Mouse (Mus musculus): ENCODE measurements around the gene H2-Eb1. TPM values are rescaled to one million over a fixed set of nuclear protein-coding genes. Genes with fewer than 3 reads are reported as not detected.
A peak's percentile ranks its signal among the peaks of the same experiment; 100 is the strongest.

Gene H2-Eb1
- 1.7 and 2.0 TPM in 2 replicates for polyA plus RNA-seq (2016; fragmentation: Nextera tagmentation; extraction: Ambion mirVana)

DNA sequence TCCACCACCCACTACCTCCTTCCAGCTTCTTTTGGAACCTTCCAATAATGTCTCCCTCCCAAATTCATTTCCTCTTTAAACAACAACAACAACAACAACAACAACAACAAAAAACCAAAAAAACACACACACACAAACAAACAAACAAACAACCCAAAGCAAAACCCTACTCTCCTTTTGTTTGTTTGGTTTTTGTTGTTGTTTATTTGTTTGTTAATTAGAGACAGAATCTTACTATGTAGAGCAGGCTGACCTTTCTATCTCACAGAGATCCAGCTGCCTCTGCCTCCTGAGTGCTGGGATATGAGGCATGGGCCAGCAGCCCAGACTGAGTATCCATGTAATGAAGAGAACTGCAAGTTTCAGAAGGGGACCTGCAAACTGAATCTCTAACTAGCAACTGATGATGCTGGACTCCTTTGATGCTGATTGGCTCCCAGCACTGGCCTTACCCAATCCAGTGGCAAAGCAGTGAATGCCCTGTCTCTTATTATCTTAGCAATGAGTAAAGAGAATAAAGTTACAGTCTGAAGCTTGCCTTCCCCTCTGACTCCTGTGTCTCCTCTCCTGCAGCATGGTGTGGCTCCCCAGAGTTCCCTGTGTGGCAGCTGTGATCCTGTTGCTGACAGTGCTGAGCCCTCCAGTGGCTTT lies at the start of gene H2-Eb1:
TSS of gene H2-Eb1 (plus strand) at position 488 of the 651 bp plus-strand sequence.
- no peak within 1 kb of the TSS for H3K4me2 ChIP-seq (replicated peaks)
- no peaks in the 10 kb centered on the region for H3K36me3 ChIP-seq
- H3K4me1 ChIP-seq: peaks cover 6% of the 10 kb centered on the region; the same call in 1 of the 2 replicates
- peaks cover 10% of the 10 kb centered on the region for H3K27me3 ChIP-seq
- H3K27ac ChIP-seq (replicated peaks): no peak within 1 kb of the TSS
- no peak within 1 kb of the TSS for H3K9ac ChIP-seq (replicated peaks)
- H3K4me3 ChIP-seq: no peak within 1 kb of the TSS
- peak; percentile 38; the same call in 1 of the 2 replicates for ATAC-seq (ENCODE audit: low FRiP score, low read depth)
- no peaks in the 10 kb centered on the region for H3K9me3 ChIP-seq

DNA sequence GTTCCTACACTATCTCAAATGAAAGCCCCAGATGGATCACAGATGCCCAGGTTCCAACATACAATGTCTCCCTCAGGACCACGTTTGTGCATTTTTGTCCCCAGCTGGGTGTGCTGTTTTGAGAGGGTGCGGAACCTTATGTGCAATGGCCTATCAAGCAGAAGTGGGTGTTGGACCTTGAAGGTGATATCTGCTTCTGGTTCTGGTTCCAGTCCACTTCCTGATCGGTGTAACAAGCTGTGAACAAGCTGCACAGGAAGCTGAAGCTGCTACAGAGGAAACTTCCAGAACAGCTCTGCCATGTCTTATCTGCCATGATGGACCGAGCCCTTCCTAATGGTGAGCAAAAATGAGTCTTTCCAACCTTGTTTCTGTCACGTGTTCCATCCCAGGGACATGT lies 49.2 kb upstream of the H2-Eb1 start:
- Histone ChIP-seq H3K4me2 (replicated peaks) (no peak overlapping the region), H3K9ac (replicated peaks) (no peak overlapping the region), H3K27me3 (peaks cover 6% of the 10 kb centered on the region; the same call in 1 of the 2 replicates), H3K27ac (replicated peaks) (no peak overlapping the region), H3K36me3 (no peaks in the 10 kb centered on the region), H3K4me3 (no peak overlapping the region), H3K9me3 (no peaks in the 10 kb centered on the region), H3K4me1 (no peaks in the 10 kb centered on the region)
- no peak for ATAC-seq (ENCODE audit: low FRiP score, low read depth)
- WGBS: 83% methylated on average over 5 of the region's 5 CpGs

DNA sequence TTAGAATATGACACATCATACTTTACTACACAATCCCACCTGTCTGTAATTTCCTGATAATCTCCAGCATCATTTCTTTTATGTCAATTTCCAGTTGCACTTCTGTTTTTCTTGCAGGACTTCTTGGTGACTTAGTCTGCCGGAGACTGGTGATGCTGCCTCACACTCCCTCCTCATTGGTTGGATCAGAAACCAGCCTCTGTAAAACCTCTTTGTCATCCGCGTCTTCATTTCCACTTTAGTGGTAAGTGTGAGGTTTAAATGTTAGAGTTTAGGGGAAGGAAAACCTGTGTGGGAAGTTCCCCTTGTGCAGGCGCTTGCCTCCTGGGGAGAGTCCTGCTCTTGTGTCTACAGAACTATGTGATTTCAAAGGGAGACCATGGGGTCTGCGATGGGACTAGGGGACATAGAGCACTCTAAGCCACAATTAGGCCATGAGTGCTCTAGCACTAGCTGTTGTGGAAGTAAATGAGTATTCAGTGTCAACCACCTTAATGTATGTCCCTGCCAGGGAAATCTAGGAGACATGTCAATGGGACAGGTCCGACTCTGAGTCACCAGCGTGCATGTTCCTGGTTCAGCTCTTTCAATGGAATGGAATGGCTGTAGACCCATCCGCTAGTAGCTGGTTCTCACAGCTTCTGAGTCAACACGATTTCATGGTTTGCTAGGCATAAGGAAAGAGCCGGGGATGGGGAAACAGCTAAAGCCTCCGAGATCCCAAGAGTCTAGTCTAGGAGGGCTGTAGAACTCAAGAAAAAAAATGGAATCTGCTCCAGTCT lies 47.9 kb upstream of the H2-Eb1 start, which contains the start of gene H2-Ab1:
TSS of gene H2-Ab1 (plus strand) at position 96 of the 782 bp plus-strand sequence.
- H3K27me3 ChIP-seq: peaks cover 6% of the 10 kb centered on the region
- no peaks in the 10 kb centered on the region for H3K9me3 ChIP-seq
- H3K9ac ChIP-seq (replicated peaks): no peak within 1 kb of the TSS
- WGBS: 74% methylated on average over 11 of the region's 11 CpGs
- no peaks in the 10 kb centered on the region for H3K4me1 ChIP-seq
- H3K4me3 ChIP-seq: no peak within 1 kb of the TSS
- H3K27ac ChIP-seq (replicated peaks): no peak within 1 kb of the TSS
- no peak within 1 kb of the TSS for H3K4me2 ChIP-seq (replicated peaks)
- ATAC-seq (ENCODE audit: low FRiP score, low read depth): no peak
- no peaks in the 10 kb centered on the region for H3K36me3 ChIP-seq

DNA sequence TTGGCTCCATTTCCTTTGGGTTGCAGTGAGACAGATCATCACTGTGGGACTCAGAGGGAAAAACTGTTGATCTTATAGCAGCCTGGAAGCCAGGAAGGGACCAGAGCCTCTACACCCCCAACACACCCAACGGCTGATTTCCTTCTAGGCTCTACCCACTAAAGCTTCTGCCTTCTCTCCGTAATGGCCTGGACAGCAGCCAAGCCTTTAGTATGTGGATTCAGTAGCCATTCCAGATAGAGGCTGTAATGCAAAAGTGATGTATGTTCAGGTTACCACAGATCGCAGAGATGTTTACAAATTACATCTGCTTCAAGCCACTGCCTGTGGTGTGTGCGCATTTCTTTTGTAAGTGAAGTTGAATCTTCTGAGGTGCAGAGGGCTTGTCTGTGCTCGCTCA lies 45.1 kb upstream of the H2-Eb1 start:
- WGBS: 88% methylated on average over 5 of the region's 5 CpGs
- no peak overlapping the region for H3K27ac ChIP-seq (replicated peaks)
- no peak overlapping the region for H3K4me2 ChIP-seq (replicated peaks)
- peaks cover 16% of the 10 kb centered on the region for H3K4me1 ChIP-seq
- ATAC-seq (ENCODE audit: low FRiP score, low read depth): no peak
- peaks cover 27% of the 10 kb centered on the region for H3K27me3 ChIP-seq
- H3K9ac ChIP-seq (replicated peaks): no peak overlapping the region
- no peak overlapping the region for H3K4me3 ChIP-seq
- H3K36me3 ChIP-seq: no peaks in the 10 kb centered on the region
- no peaks in the 10 kb centered on the region for H3K9me3 ChIP-seq

DNA sequence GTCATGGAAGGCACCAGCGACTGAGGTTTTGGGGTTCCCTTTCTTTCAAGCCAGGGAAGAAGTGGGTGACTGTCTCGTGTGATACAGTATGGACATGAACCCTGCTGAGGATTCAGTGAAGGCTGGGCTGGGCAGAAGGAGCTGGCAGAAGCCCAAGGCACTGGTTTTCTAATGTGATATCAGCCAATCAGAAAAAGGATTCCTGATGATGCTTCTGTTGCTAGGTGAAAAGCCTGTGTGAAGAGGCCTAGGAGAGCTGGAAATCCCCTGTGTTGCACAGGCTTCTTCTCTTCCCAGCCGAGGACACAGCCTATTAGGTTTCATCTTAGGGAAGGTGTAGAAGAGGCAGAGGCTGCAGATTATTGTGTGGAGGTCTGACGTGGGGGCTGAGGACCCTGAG lies 44.2 kb upstream of the H2-Eb1 start:
- ATAC-seq (ENCODE audit: low FRiP score, low read depth): peak; percentile 56
- Histone ChIP-seq H3K9ac (replicated peaks) (no peak overlapping the region), H3K27ac (replicated peaks) (no peak overlapping the region), H3K4me3 (no peak overlapping the region), H3K4me2 (replicated peaks) (no peak overlapping the region), H3K27me3 (peaks cover 28% of the 10 kb centered on the region), H3K36me3 (no peaks in the 10 kb centered on the region), H3K9me3 (no peaks in the 10 kb centered on the region), H3K4me1 (peaks cover 16% of the 10 kb centered on the region)
- WGBS: 31% methylated on average over 4 of the region's 4 CpGs

DNA sequence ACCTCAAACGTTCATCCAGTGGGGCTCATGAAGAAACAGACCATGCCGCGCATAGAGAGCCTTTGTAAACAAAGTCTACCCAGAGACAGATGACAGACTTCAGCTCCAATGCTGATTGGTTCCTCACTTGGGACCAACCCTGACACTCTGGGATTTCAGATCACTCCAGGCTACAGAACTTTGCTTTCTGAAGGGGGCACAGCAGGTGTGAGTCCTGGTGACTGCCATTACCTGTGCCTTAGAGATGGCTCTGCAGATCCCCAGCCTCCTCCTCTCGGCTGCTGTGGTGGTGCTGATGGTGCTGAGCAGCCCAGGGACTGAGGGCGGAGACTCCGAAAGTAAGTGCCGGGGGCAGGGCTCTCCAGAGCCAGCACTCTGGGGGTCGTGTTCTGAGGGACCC lies 42.6 kb upstream of the H2-Eb1 start:
- peaks cover 16% of the 10 kb centered on the region for H3K4me1 ChIP-seq
- under 1% methylated on average over 8 of the region's 8 CpGs for WGBS
- H3K4me3 ChIP-seq: peak overlapping the region; percentile 56
- H3K9me3 ChIP-seq: no peaks in the 10 kb centered on the region
- peak; percentile 80 for ATAC-seq (ENCODE audit: low FRiP score, low read depth)
- H3K36me3 ChIP-seq: no peaks in the 10 kb centered on the region
- peak overlapping the region; percentile 98 for H3K4me2 ChIP-seq (replicated peaks)
- H3K27me3 ChIP-seq: peaks cover 28% of the 10 kb centered on the region
- peak overlapping the region; percentile 41 for H3K9ac ChIP-seq (replicated peaks)
- H3K27ac ChIP-seq (replicated peaks): no peak overlapping the region

DNA sequence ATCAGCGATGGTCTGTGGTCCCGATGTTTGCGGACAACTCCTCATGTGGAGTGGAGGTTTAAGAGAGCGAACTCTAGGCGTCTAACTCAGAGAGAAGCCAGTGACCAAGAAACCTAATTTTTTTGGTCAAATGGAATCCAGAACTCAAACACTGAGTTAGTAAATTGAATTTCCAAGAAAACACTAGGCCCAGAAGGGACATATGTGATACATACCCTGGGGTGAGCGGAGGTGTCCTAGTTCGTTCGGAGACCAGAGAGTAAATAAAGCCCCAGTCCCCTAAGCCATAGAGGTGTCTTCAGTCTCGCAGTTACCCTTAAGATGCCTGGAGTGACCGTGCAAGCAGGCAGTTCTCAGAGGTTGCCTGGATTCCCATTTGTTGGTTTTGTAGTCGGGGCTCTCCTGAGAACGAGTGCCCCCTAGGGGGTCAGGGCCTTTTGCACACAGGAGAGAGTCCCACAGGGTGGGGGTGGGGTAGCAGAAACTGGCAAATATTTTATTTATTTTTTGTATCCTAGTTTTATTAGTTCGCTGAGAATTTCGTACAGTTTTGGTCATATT lies 41.8 kb upstream of the H2-Eb1 start:
- H3K9ac ChIP-seq (replicated peaks): no peak overlapping the region
- H3K4me3 ChIP-seq: peak overlapping the region; percentile 56
- no peak overlapping the region for H3K27ac ChIP-seq (replicated peaks)
- H3K9me3 ChIP-seq: no peaks in the 10 kb centered on the region
- ATAC-seq (ENCODE audit: low FRiP score, low read depth): no peak
- 3% methylated on average over 14 of the region's 14 CpGs for WGBS
- no peaks in the 10 kb centered on the region for H3K36me3 ChIP-seq
- H3K4me2 ChIP-seq (replicated peaks): peak overlapping the region; percentile 98
- H3K27me3 ChIP-seq: peaks cover 28% of the 10 kb centered on the region
- peaks cover 16% of the 10 kb centered on the region for H3K4me1 ChIP-seq

DNA sequence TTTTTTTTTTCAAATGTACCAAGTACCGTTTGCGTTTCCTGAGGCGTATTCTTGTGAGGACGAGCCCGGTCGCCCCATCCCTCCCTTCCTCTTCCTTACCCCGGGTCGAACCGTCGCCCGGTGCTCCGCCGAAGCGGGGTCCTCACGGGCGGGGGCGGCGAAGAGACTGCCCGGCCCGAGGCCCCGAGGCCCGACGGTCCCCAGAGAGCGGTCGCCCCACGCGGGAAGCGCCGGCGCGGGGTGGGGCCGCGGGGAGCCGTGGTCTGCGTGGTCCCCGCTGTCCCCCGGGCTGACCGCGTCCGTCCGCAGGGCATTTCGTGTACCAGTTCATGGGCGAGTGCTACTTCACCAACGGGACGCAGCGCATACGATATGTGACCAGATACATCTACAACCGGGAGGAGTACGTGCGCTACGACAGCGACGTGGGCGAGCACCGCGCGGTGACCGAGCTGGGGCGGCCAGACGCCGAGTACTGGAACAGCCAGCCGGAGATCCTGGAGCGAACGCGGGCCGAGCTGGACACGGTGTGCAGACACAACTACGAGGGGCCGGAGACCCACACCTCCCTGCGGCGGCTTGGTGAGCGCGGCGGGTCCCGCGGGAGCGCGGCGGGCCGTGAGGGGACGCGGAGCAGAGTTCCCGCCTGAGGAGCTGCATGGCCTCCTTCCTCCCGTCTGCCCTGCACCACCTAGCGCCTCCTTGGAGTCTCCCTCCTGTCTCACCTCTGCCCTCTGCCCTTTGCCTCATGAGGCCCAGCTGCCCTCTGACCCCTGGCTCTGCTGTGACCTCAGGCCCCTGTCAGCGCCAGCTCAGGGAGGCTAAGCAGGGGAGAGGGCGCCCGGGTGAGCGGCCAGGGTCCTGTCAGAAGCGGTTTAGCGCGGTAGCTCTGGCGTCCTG lies 41.0 kb upstream of the H2-Eb1 start:
- peak; percentile 53 for ATAC-seq (ENCODE audit: low FRiP score, low read depth)
- H3K27ac ChIP-seq (replicated peaks): no peak overlapping the region

DNA sequence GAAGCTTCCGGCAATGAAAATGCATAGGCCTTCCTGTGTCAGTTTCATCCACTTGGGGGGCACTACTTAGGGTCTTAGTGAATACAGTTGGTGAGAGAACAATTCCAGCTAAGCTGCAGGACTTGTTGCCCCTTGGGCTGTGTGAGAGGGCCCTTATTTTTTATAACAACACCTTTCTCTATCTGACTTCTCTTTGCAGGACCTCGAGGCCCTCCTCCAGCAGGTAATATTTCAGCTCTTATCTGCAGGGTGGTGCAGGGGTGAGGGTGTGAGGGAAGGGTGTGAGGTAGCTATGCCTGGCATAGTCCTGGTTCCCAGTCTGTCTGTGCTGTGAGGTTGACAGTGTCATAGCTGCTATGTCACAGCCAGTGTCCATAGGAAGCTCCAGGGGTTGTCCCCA lies 37.4 kb upstream of the H2-Eb1 start:
- H3K27ac ChIP-seq (replicated peaks): no peak overlapping the region
- no peak overlapping the region for H3K4me3 ChIP-seq
- H3K4me1 ChIP-seq: peaks cover 16% of the 10 kb centered on the region
- H3K36me3 ChIP-seq: no peaks in the 10 kb centered on the region
- H3K9ac ChIP-seq (replicated peaks): no peak overlapping the region
- 81% methylated on average over 2 of the region's 2 CpGs for WGBS
- ATAC-seq (ENCODE audit: low FRiP score, low read depth): no peak
- H3K27me3 ChIP-seq: peaks cover 23% of the 10 kb centered on the region
- no peak overlapping the region for H3K4me2 ChIP-seq (replicated peaks)
- no peaks in the 10 kb centered on the region for H3K9me3 ChIP-seq

More for the DNA sequence above, 41.0 kb upstream of the H2-Eb1 start:
- peaks cover 24% of the 10 kb centered on the region for H3K27me3 ChIP-seq
- peak overlapping the region; percentile 56 for H3K4me3 ChIP-seq
- no peaks in the 10 kb centered on the region for H3K36me3 ChIP-seq
- H3K9ac ChIP-seq (replicated peaks): peak overlapping the region; percentile 65
- peak overlapping the region; percentile 98 for H3K4me2 ChIP-seq (replicated peaks)
- under 1% methylated on average over 93 of the region's 93 CpGs for WGBS
- H3K4me1 ChIP-seq: peaks cover 16% of the 10 kb centered on the region
- H3K9me3 ChIP-seq: no peaks in the 10 kb centered on the region

DNA sequence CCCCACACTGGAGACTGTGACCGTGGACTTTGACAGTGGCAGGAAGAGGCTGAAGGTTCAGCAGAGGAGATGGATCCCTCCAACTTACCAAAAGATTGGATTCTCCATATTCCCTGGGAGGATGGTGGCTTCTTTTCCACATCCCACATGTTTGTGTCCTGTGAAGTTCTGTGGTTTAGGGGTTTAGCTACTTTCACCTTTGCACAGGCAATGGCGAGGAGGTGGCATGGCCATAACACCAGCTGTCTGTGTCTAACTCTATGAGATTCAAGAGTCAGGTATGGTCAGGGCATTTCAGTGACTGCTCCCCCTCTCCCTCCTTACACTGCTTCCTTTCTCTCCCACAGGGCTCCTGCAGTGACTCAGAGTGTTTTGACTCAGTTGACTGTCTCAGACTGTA lies 36.9 kb upstream of the H2-Eb1 start:
- no peak overlapping the region for H3K4me3 ChIP-seq
- 90% methylated on average over 2 of the region's 2 CpGs for WGBS
- H3K27ac ChIP-seq (replicated peaks): no peak overlapping the region
- H3K9me3 ChIP-seq: no peaks in the 10 kb centered on the region
- peaks cover 20% of the 10 kb centered on the region for H3K27me3 ChIP-seq
- no peaks in the 10 kb centered on the region for H3K36me3 ChIP-seq
- peaks cover 15% of the 10 kb centered on the region for H3K4me1 ChIP-seq
- H3K4me2 ChIP-seq (replicated peaks): no peak overlapping the region
- no peak for ATAC-seq (ENCODE audit: low FRiP score, low read depth)
- no peak overlapping the region for H3K9ac ChIP-seq (replicated peaks)

DNA sequence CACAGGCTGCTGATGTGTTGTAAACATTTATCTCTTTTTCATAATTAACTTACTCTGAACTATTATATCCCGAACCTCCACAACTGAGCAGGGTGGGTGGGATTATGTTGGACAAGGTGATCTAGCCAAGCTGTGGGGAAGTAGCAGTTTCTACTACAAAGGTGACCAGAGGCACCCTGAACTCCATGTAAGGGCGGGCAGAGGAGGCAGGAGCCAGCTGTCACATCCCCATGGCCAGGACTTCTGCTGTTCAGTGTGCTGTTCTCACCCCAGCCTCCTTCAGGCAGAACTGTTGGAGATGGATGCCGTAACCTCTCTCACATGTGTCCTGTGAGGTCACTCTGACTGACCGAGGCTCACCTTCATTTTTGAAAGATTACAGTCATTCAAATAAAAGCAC lies 35.9 kb upstream of the H2-Eb1 start:
- Histone ChIP-seq H3K36me3 (no peaks in the 10 kb centered on the region), H3K4me2 (replicated peaks) (no peak overlapping the region), H3K9ac (replicated peaks) (no peak overlapping the region), H3K9me3 (no peaks in the 10 kb centered on the region), H3K4me1 (peaks cover 5% of the 10 kb centered on the region), H3K27ac (replicated peaks) (no peak overlapping the region), H3K4me3 (no peak overlapping the region), H3K27me3 (peaks cover 9% of the 10 kb centered on the region)
- ATAC-seq (ENCODE audit: low FRiP score, low read depth): no peak
- WGBS: 79% methylated on average over 4 of the region's 4 CpGs
